In the genomic region with DNA sequence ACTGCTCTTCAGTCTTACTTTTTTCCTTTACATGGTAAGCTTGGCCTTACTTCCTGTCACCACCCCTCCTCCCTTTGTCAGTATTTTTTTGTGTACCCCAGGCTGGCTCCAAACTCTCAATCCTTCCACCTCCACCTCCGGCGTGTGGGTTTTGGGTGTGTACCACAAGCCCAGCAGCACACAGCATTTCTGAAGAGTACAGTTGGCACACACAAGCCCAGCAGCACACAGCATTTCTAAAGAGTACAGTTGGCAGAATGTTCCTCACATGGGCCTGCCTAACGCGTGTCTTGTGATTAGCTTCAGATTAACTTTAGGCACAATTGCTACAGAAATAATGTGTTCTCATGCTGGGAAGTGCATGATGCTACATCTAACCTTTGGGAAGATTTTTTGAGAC, we compare ENCODE assay signal across 22 mouse cellular contexts. TPM values are rescaled to one million over a fixed set of nuclear protein-coding genes. Genes with fewer than 3 reads are reported as not detected.
DNase-seq lines count a peak whose midpoint lies in the region; ATAC-seq and TF ChIP-seq lines count a peak whose summit lies in the region.
"Had no signal": no experiment of that assay in that cellular context is flagged by ENCODE, and none has a peak within 500 bp of the region (broad histone marks: within the 10 kb centered on the region; RNA-seq: fewer than 3 reads in every experiment).

No protein-coding gene starts in this region.

- H3K9me3 ChIP-seq in heart, postnatal 0 days (replicated peaks; ENCODE audit: control insufficient read depth, low read length): no peaks in the 10 kb centered on the region
- no peaks in the 10 kb centered on the region for H3K9me3 ChIP-seq in kidney, embryonic 14.5 days (ENCODE audit: control insufficient read depth, low read length)
- H3K9me3 ChIP-seq: embryonic facial prominence, embryonic 10.5 days; heart, embryonic 13.5 days; hindbrain, embryonic 13.5 days; limb, embryonic 12.5 days; liver, embryonic 15.5 days; neural tube, embryonic 12.5 days had no signal

- no peak for TF ChIP-seq EP300 in heart, postnatal 0 days (IDR thresholded peaks at IDR 0.05; ENCODE audit: low read depth)
- TF ChIP-seq EP300 in heart, adult 2 months (IDR thresholded peaks at IDR 0.05; ENCODE audit: insufficient read depth, low read depth, low read length): no peak

- WGBS in heart, postnatal 0 days: 50% methylated on average over 4 of the region's 4 CpGs
- 64% methylated on average over 4 of the region's 4 CpGs for WGBS in heart, adult 2 months
- 92% methylated on average over 4 of the region's 4 CpGs for WGBS in kidney, embryonic 14.5 days

- no peaks in the 10 kb centered on the region for H3K79me2 ChIP-seq in heart, adult 2 months (replicated peaks; ENCODE audit: control insufficient read depth, insufficient read depth, low read length)

- no peak for DNase-seq in heart, postnatal 0 days (ENCODE audit: low spot score)
- no peak for DNase-seq in heart, adult 2 months
- peak; percentile 64 for DNase-seq in fat pad, adult 2 months (ENCODE audit: extremely low read depth, low read depth, low spot score)
- DNase-seq in thymus, postnatal 0 days (ENCODE audit: low spot score): peak; percentile 57
- no peak for DNase-seq in embryo, embryonic 9.5 days (ENCODE audit: extremely low spot score)
- DNase-seq in frontal cortex, postnatal 36 days (ENCODE audit: low spot score in 2 of 2): no peak
- DNase-seq: adrenal gland, postnatal 25 days; cerebellum, postnatal 14 days; gastrocnemius, postnatal 25 days; kidney, postnatal 36 days; layer of hippocampus, postnatal 36 days had no signal

- intact Hi-C loops in heart, adult 2 months (cut with DNase I): no loop called here

- no peak overlapping the region for H3K4me2 ChIP-seq in heart, postnatal 0 days (ENCODE audit: low read depth, low read length)
- no peak overlapping the region for H3K4me2 ChIP-seq in kidney, embryonic 14.5 days (replicated peaks; ENCODE audit: low read depth, low read length)
- H3K4me2 ChIP-seq: heart, embryonic 13.5 days; hindbrain, embryonic 13.5 days; limb, embryonic 12.5 days; liver, embryonic 15.5 days; neural tube, embryonic 12.5 days had no signal

- no peak overlapping the region for H3K27ac ChIP-seq in heart, postnatal 0 days (ENCODE audit: low read depth)
- no peak overlapping the region for H3K27ac ChIP-seq in heart, adult 2 months
- H3K27ac ChIP-seq in kidney, embryonic 14.5 days (ENCODE audit: low read depth, low read length): no peak overlapping the region
- H3K27ac ChIP-seq: embryonic facial prominence, embryonic 10.5 days; heart, embryonic 13.5 days; hindbrain, embryonic 13.5 days; limb, embryonic 12.5 days; liver, embryonic 15.5 days; neural tube, embryonic 12.5 days had no signal

- H3K4me1 ChIP-seq in heart, postnatal 0 days (ENCODE audit: control insufficient read depth, insufficient read depth): peaks cover 22% of the 10 kb centered on the region
- H3K4me1 ChIP-seq in heart, adult 2 months (ENCODE audit: control insufficient read depth, insufficient read depth, low read length): no peaks in the 10 kb centered on the region
- H3K4me1 ChIP-seq in kidney, embryonic 14.5 days (ENCODE audit: control insufficient read depth, insufficient read depth, low read length): peaks cover 10% of the 10 kb centered on the region; the same call in 1 of the 2 replicates
- H3K4me1 ChIP-seq: embryonic facial prominence, embryonic 10.5 days; hindbrain, embryonic 13.5 days; limb, embryonic 12.5 days; neural tube, embryonic 12.5 days had no signal

- H3K27me3 ChIP-seq in heart, postnatal 0 days (ENCODE audit: control insufficient read depth, insufficient read depth, low read length): no peaks in the 10 kb centered on the region
- H3K27me3 ChIP-seq in heart, adult 2 months (ENCODE audit: control insufficient read depth, insufficient read depth, low read length): no peaks in the 10 kb centered on the region
- no peaks in the 10 kb centered on the region for H3K27me3 ChIP-seq in kidney, embryonic 14.5 days (ENCODE audit: control insufficient read depth, insufficient read depth, low read length)
- H3K27me3 ChIP-seq: heart, embryonic 13.5 days; hindbrain, embryonic 13.5 days; limb, embryonic 12.5 days; liver, embryonic 15.5 days; neural tube, embryonic 12.5 days had no signal

- no peak overlapping the region for H3K4me3 ChIP-seq in heart, postnatal 0 days (ENCODE audit: low read depth, low read length)
- H3K4me3 ChIP-seq in heart, adult 2 months: no peak overlapping the region
- H3K4me3 ChIP-seq in kidney, embryonic 14.5 days (ENCODE audit: low read length): no peak overlapping the region
- H3K4me3 ChIP-seq: embryonic facial prominence, embryonic 10.5 days; erythroblast, embryonic 14.5 days; heart, embryonic 13.5 days; hindbrain, embryonic 13.5 days; limb, embryonic 12.5 days; liver, embryonic 15.5 days; neural tube, embryonic 12.5 days had no signal

- no peak for TF ChIP-seq CTCF in heart, postnatal 0 days (IDR thresholded peaks at IDR 0.05; ENCODE audit: low read depth)
- no peak for TF ChIP-seq CTCF in heart, adult 2 months (IDR thresholded peaks at IDR 0.05)

- no peak overlapping the region for H3K9ac ChIP-seq in heart, postnatal 0 days (replicated peaks; ENCODE audit: low read depth, low read length)
- H3K9ac ChIP-seq in heart, adult 2 months (ENCODE audit: low read depth, low read length): no peak overlapping the region
- no peak overlapping the region for H3K9ac ChIP-seq in kidney, embryonic 14.5 days (ENCODE audit: low read depth, low read length)
- H3K9ac ChIP-seq: heart, embryonic 13.5 days; hindbrain, embryonic 13.5 days; limb, embryonic 12.5 days; liver, embryonic 15.5 days; neural tube, embryonic 12.5 days had no signal

- no peaks in the 10 kb centered on the region for H3K36me3 ChIP-seq in heart, postnatal 0 days (replicated peaks; ENCODE audit: control insufficient read depth, insufficient read depth, low read length)
- H3K36me3 ChIP-seq in heart, adult 2 months (ENCODE audit: control insufficient read depth, insufficient read depth, low read length): no peaks in the 10 kb centered on the region
- H3K36me3 ChIP-seq in kidney, embryonic 14.5 days (ENCODE audit: control insufficient read depth, insufficient read depth, low read length): no peaks in the 10 kb centered on the region
- H3K36me3 ChIP-seq: embryonic facial prominence, embryonic 10.5 days; heart, embryonic 13.5 days; hindbrain, embryonic 13.5 days; limb, embryonic 12.5 days; liver, embryonic 15.5 days; neural tube, embryonic 12.5 days had no signal

- no peak for TF ChIP-seq POLR2A in heart, adult 2 months (IDR thresholded peaks at IDR 0.05; ENCODE audit: insufficient read depth, low read depth, low read length)

- ATAC-seq in heart, postnatal 0 days (ENCODE audit: insufficient read depth, low read depth): 0 out of 2 replicates have a peak, but pooled peaks have one; percentile 14
- ATAC-seq in CD4-positive, CD25-positive, alpha-beta regulatory T cell, adult 4 months: peak; percentile 66
- ATAC-seq in kidney, embryonic 14.5 days (ENCODE audit: low FRiP score, low TSS enrichment): no peak
- ATAC-seq: intestine, postnatal 0 days; midbrain, embryonic 16.5 days had no signal

RNA-seq across cellular contexts. Expression of gene Lyst, which starts 59.3 kb away (rescaled TPM):
- 6.3 and 10.4 TPM in 2 replicates for total RNA-seq in heart, postnatal 0 days (2014; rRNA removed; ENCODE audit: low replicate concordance)
- polyA plus RNA-seq in heart, postnatal 0 days (2015; fragmentation: Nextera tagmentation; extraction: Ambion mirVana): 1.9 and 2.1 TPM in 2 replicates
- total RNA-seq in heart, adult 2 months (2021): 1 to 10 TPM; 6.7 to 6.8 TPM
- polyA plus RNA-seq in heart, adult 2 months (2012; rRNA removed): 2.0 and 3.1 TPM in 2 replicates
- 10 to 100 TPM in 1 of 2 experiments, 1 to 10 TPM in 1; 9.0 to 10.5 TPM for polyA plus RNA-seq in CD4-positive, CD25-positive, alpha-beta regulatory T cell, adult 4 months (2017; shearing (Covaris generic))
- polyA plus RNA-seq in thymus, postnatal 0 days (2015; fragmentation: Nextera tagmentation; extraction: Ambion mirVana): 11.5 and 16.3 TPM in 2 replicates
- polyA plus RNA-seq in kidney, embryonic 14.5 days (2014; fragmentation: Nextera tagmentation; extraction: Ambion mirVana): 4.1 and 6.8 TPM in 2 replicates

Comparison
In these comparisons a context has a peak if more than half of its experiments do, and no peak if none do; other contexts are left out.
1. DNase-seq: peak in fat pad, adult 2 months (single experiment) and thymus, postnatal 0 days (single experiment); none in heart, postnatal 0 days (single experiment), heart, adult 2 months (0 of 2), embryo, embryonic 9.5 days (single experiment) and frontal cortex, postnatal 36 days (0 of 2).